Mouse (Mus musculus): ENCODE results near the gene Rab7. TPM values are rescaled to one million over a fixed set of nuclear protein-coding genes. Genes with fewer than 3 reads are reported as not detected.
A peak's percentile ranks its signal among the peaks of the same experiment; 100 is the strongest.
"Not testable (repeated sequence)": the region's sequence is repeated elsewhere in the genome, so short reads cannot be mapped to it uniquely, and the experiment has no call there.

Gene Rab7
- polyA plus RNA-seq, 1 experiment from 2014 or later: 223 TPM

- Histone ChIP-seq H3K4me2 (ENCODE audit: low read depth, low read length) (no peak overlapping the region), H3K27me3 (ENCODE audit: control insufficient read depth, insufficient read depth, low read depth, low read length) (no peaks in the 10 kb centered on the region), H3K4me1 (replicated peaks; ENCODE audit: control insufficient read depth, insufficient read depth, low read length) (no peaks in the 10 kb centered on the region), H3K27ac (ENCODE audit: low read length) (no peak overlapping the region), H3K9me3 (ENCODE audit: control insufficient read depth, low read length) (no peaks in the 10 kb centered on the region), H3K9ac (ENCODE audit: low read length) (no peak overlapping the region), H3K4me3 (ENCODE audit: low read length) (no peak overlapping the region), H3K36me3 (ENCODE audit: control insufficient read depth, insufficient read depth, low read length) (no peaks in the 10 kb centered on the region; the same call in 1 of the 2 replicates)
- WGBS: 63% methylated on average over 4 of the region's 4 CpGs
- no peak for ATAC-seq (ENCODE audit: low read depth)
Observed at GRCm38 (mm10) chr6:88017821-88018220, 27.2 kb downstream of the Rab7 start.

- no peak overlapping the region for H3K4me3 ChIP-seq (ENCODE audit: low read length)
- 46% methylated on average over 2 of the region's 2 CpGs for WGBS
- H3K27me3 ChIP-seq (ENCODE audit: control insufficient read depth, insufficient read depth, low read depth, low read length): no peaks in the 10 kb centered on the region
- H3K4me1 ChIP-seq (replicated peaks; ENCODE audit: control insufficient read depth, insufficient read depth, low read length): no peaks in the 10 kb centered on the region
- no peaks in the 10 kb centered on the region for H3K9me3 ChIP-seq (ENCODE audit: control insufficient read depth, low read length)
- H3K27ac ChIP-seq (ENCODE audit: low read length): no peak overlapping the region
- H3K36me3 ChIP-seq (ENCODE audit: control insufficient read depth, insufficient read depth, low read length): peaks cover under 1% of the 10 kb centered on the region; the same call in 1 of the 2 replicates
- no peak for ATAC-seq (ENCODE audit: low read depth)
- H3K4me2 ChIP-seq (ENCODE audit: low read depth, low read length): no peak overlapping the region
- no peak overlapping the region for H3K9ac ChIP-seq (ENCODE audit: low read length)
Observed at GRCm38 (mm10) chr6:88015797-88016196, 29.3 kb downstream of the Rab7 start.

GRCm38 (mm10) chr6:88013456-88013855 is 31.6 kb downstream of the Rab7 start:
- H3K4me2 ChIP-seq (ENCODE audit: low read depth, low read length): no peak overlapping the region
- H3K36me3 ChIP-seq (ENCODE audit: control insufficient read depth, insufficient read depth, low read length): peaks cover 9% of the 10 kb centered on the region
- no peaks in the 10 kb centered on the region for H3K9me3 ChIP-seq (ENCODE audit: control insufficient read depth, low read length)
- no peak overlapping the region for H3K4me3 ChIP-seq (ENCODE audit: low read length)
- H3K27ac ChIP-seq (ENCODE audit: low read length): no peak overlapping the region
- ATAC-seq (ENCODE audit: low read depth): no peak
- no peaks in the 10 kb centered on the region for H3K4me1 ChIP-seq (replicated peaks; ENCODE audit: control insufficient read depth, insufficient read depth, low read length)
- 82% methylated on average over 4 of the region's 4 CpGs for WGBS
- no peaks in the 10 kb centered on the region for H3K27me3 ChIP-seq (ENCODE audit: control insufficient read depth, insufficient read depth, low read depth, low read length)
- H3K9ac ChIP-seq (ENCODE audit: low read length): no peak overlapping the region

GRCm38 (mm10) chr6:88012601-88013000 is 32.5 kb downstream of the Rab7 start:
- Histone ChIP-seq H3K4me1 (replicated peaks; ENCODE audit: control insufficient read depth, insufficient read depth, low read length) (no peaks in the 10 kb centered on the region), H3K9ac (ENCODE audit: low read length) (no peak overlapping the region), H3K36me3 (ENCODE audit: control insufficient read depth, insufficient read depth, low read length) (peaks cover 13% of the 10 kb centered on the region), H3K9me3 (ENCODE audit: control insufficient read depth, low read length) (no peaks in the 10 kb centered on the region), H3K27ac (ENCODE audit: low read length) (no peak overlapping the region), H3K4me2 (ENCODE audit: low read depth, low read length) (no peak overlapping the region), H3K4me3 (ENCODE audit: low read length) (no peak overlapping the region), H3K27me3 (ENCODE audit: control insufficient read depth, insufficient read depth, low read depth, low read length) (no peaks in the 10 kb centered on the region)
- ATAC-seq (ENCODE audit: low read depth): no peak
- WGBS: 51% methylated on average over 2 of the region's 2 CpGs

GRCm38 (mm10) chr6:88011106-88011505 is 34.0 kb downstream of the Rab7 start:
- 40% methylated on average over 1 of the region's 1 CpGs for WGBS
- H3K36me3 ChIP-seq (ENCODE audit: control insufficient read depth, insufficient read depth, low read length): peaks cover 13% of the 10 kb centered on the region
- not testable (repeated sequence) for H3K27me3 ChIP-seq (ENCODE audit: control insufficient read depth, insufficient read depth, low read depth, low read length)

GRCm38 (mm10) chr6:88009209-88009608 is 35.9 kb downstream of the Rab7 start:
- ATAC-seq (ENCODE audit: low read depth): no peak
- no peak overlapping the region for H3K4me3 ChIP-seq (ENCODE audit: low read length)

More at GRCm38 (mm10) chr6:88011106-88011505, 34.0 kb downstream of the Rab7 start:
- not testable (repeated sequence) for H3K4me3 ChIP-seq (ENCODE audit: low read length); H3K9ac ChIP-seq (ENCODE audit: low read length); H3K9me3 ChIP-seq (ENCODE audit: control insufficient read depth, low read length); H3K27ac ChIP-seq (ENCODE audit: low read length); H3K4me1 ChIP-seq (replicated peaks; ENCODE audit: control insufficient read depth, insufficient read depth, low read length); ATAC-seq (ENCODE audit: low read depth); H3K4me2 ChIP-seq (ENCODE audit: low read depth, low read length)

GRCm38 (mm10) chr6:88004773-88005172 is 40.3 kb downstream of the Rab7 start:
- not testable (repeated sequence) for H3K27ac ChIP-seq (ENCODE audit: low read length); H3K4me3 ChIP-seq (ENCODE audit: low read length); H3K4me2 ChIP-seq (ENCODE audit: low read depth, low read length); H3K27me3 ChIP-seq (ENCODE audit: control insufficient read depth, insufficient read depth, low read depth, low read length); H3K9ac ChIP-seq (ENCODE audit: low read length); H3K9me3 ChIP-seq (ENCODE audit: control insufficient read depth, low read length); ATAC-seq (ENCODE audit: low read depth); H3K4me1 ChIP-seq (replicated peaks; ENCODE audit: control insufficient read depth, insufficient read depth, low read length)
- 86% methylated on average over 12 of the region's 14 CpGs for WGBS
- peaks cover 38% of the 10 kb centered on the region for H3K36me3 ChIP-seq (ENCODE audit: control insufficient read depth, insufficient read depth, low read length)

More at GRCm38 (mm10) chr6:88009209-88009608, 35.9 kb downstream of the Rab7 start:
- Histone ChIP-seq H3K9ac (ENCODE audit: low read length) (no peak overlapping the region), H3K27ac (ENCODE audit: low read length) (no peak overlapping the region), H3K4me1 (replicated peaks; ENCODE audit: control insufficient read depth, insufficient read depth, low read length) (no peaks in the 10 kb centered on the region), H3K36me3 (ENCODE audit: control insufficient read depth, insufficient read depth, low read length) (peaks cover 17% of the 10 kb centered on the region), H3K27me3 (ENCODE audit: control insufficient read depth, insufficient read depth, low read depth, low read length) (no peaks in the 10 kb centered on the region), H3K4me2 (ENCODE audit: low read depth, low read length) (no peak overlapping the region), H3K9me3 (ENCODE audit: control insufficient read depth, low read length) (no peaks in the 10 kb centered on the region)
- WGBS: 86% methylated on average over 4 of the region's 4 CpGs

- Histone ChIP-seq H3K27ac (ENCODE audit: low read length) (no peak overlapping the region), H3K9ac (ENCODE audit: low read length) (no peak overlapping the region), H3K27me3 (ENCODE audit: control insufficient read depth, insufficient read depth, low read depth, low read length) (no peaks in the 10 kb centered on the region), H3K9me3 (ENCODE audit: control insufficient read depth, low read length) (no peaks in the 10 kb centered on the region), H3K4me2 (ENCODE audit: low read depth, low read length) (no peak overlapping the region), H3K4me3 (ENCODE audit: low read length) (no peak overlapping the region), H3K4me1 (replicated peaks; ENCODE audit: control insufficient read depth, insufficient read depth, low read length) (no peaks in the 10 kb centered on the region), H3K36me3 (ENCODE audit: control insufficient read depth, insufficient read depth, low read length) (peaks cover 35% of the 10 kb centered on the region)
- 76% methylated on average over 4 of the region's 4 CpGs for WGBS
- no peak for ATAC-seq (ENCODE audit: low read depth)
Observed at GRCm38 (mm10) chr6:88003439-88003838, 41.6 kb downstream of the Rab7 start.

GRCm38 (mm10) chr6:87998358-87998757 is 46.7 kb downstream of the Rab7 start:
- ATAC-seq (ENCODE audit: low read depth): no peak
- Histone ChIP-seq H3K9ac (ENCODE audit: low read length) (no peak overlapping the region), H3K4me2 (ENCODE audit: low read depth, low read length) (no peak overlapping the region), H3K4me1 (replicated peaks; ENCODE audit: control insufficient read depth, insufficient read depth, low read length) (peaks cover 8% of the 10 kb centered on the region), H3K9me3 (ENCODE audit: control insufficient read depth, low read length) (no peaks in the 10 kb centered on the region), H3K27me3 (ENCODE audit: control insufficient read depth, insufficient read depth, low read depth, low read length) (no peaks in the 10 kb centered on the region), H3K36me3 (ENCODE audit: control insufficient read depth, insufficient read depth, low read length) (peaks cover 21% of the 10 kb centered on the region), H3K4me3 (ENCODE audit: low read length) (no peak overlapping the region), H3K27ac (ENCODE audit: low read length) (no peak overlapping the region)
- WGBS: 82% methylated on average over 4 of the region's 4 CpGs

- H3K9ac ChIP-seq (ENCODE audit: low read length): no peak overlapping the region
- ATAC-seq (ENCODE audit: low read depth): peak; percentile 31; the same call in 1 of the 2 replicates
- H3K9me3 ChIP-seq (ENCODE audit: control insufficient read depth, low read length): no peaks in the 10 kb centered on the region
- no peak overlapping the region for H3K4me2 ChIP-seq (ENCODE audit: low read depth, low read length)
- 54% methylated on average over 7 of the region's 7 CpGs for WGBS
- peaks cover 16% of the 10 kb centered on the region for H3K36me3 ChIP-seq (ENCODE audit: control insufficient read depth, insufficient read depth, low read length)
- no peak overlapping the region for H3K4me3 ChIP-seq (ENCODE audit: low read length)
- no peak overlapping the region for H3K27ac ChIP-seq (ENCODE audit: low read length)
- no peaks in the 10 kb centered on the region for H3K27me3 ChIP-seq (ENCODE audit: control insufficient read depth, insufficient read depth, low read depth, low read length)
- peaks cover 8% of the 10 kb centered on the region for H3K4me1 ChIP-seq (replicated peaks; ENCODE audit: control insufficient read depth, insufficient read depth, low read length)
Observed at GRCm38 (mm10) chr6:87997706-87998265, 47.3 kb downstream of the Rab7 start.
